Mouse (Mus musculus) layer of hippocampus, postnatal 36 days (tissue): Measurements from ENCODE around the gene Phlpp2. TPM values are rescaled to one million over a fixed set of nuclear protein-coding genes. Genes with fewer than 3 reads are reported as not detected.

Source experiments
- DNase-seq, 2 experiments: peaks; one replicate each; pipeline ENCODE4 v3.0.0; 2022
- total RNA-seq, 2 experiments: library from RNA; stranded (reverse); gene quantifications; 2 replicates each; pipeline ENCODE4 v1.2.3; 2021

Phlpp2 gene
- total RNA-seq, 2 experiments from 2014 or later = 25.0 to 31.4 TPM

- DNase-seq = peak; percentile 20 to 23
Observed at GRCm38 (mm10) chr8:109903909-109904469, 35.6 kb downstream of the Phlpp2 start.

GRCm38 (mm10) chr8:109904928-109905668 lies 36.8 kb downstream of the Phlpp2 start:
- no peak for DNase-seq

GRCm38 (mm10) chr8:109906907-109907306 lies 38.6 kb downstream of the Phlpp2 start:
- DNase-seq = no peak

- DNase-seq = no peak
Observed at GRCm38 (mm10) chr8:109907376-109907775, 39.0 kb downstream of the Phlpp2 start.

GRCm38 (mm10) chr8:109917277-109917676 lies 48.9 kb downstream of the Phlpp2 start:
- DNase-seq = peak; percentile 21 to 24

- DNase-seq = peak in 1 of 2 experiments; percentile 52
Observed at GRCm38 (mm10) chr8:109920406-109921390, 52.4 kb downstream of the Phlpp2 start.

- no peak for DNase-seq
Observed at GRCm38 (mm10) chr8:109941606-109942360, 73.4 kb downstream of the Phlpp2 start.

GRCm38 (mm10) chr8:109945153-109945632 lies 76.9 kb downstream of the Phlpp2 start:
- DNase-seq = no peak

- no peak for DNase-seq
Observed at GRCm38 (mm10) chr8:109945694-109946093, 77.4 kb downstream of the Phlpp2 start.

- DNase-seq = no peak
Observed at GRCm38 (mm10) chr8:109946272-109946671, 77.9 kb downstream of the Phlpp2 start.

- DNase-seq = no peak
Observed at GRCm38 (mm10) chr8:109947447-109948284, 79.3 kb downstream of the Phlpp2 start.

GRCm38 (mm10) chr8:109948285-109948564 lies 79.9 kb downstream of the Phlpp2 start:
- no peak for DNase-seq

GRCm38 (mm10) chr8:109952171-109952570 lies 83.8 kb downstream of the Phlpp2 start:
- peak; percentile 27 to 32 for DNase-seq

GRCm38 (mm10) chr8:109954486-109954948 lies 86.2 kb downstream of the Phlpp2 start:
- DNase-seq = peak in 1 of 2 experiments; percentile 43

GRCm38 (mm10) chr8:109957167-109958028 lies 89.1 kb downstream of the Phlpp2 start:
- no peak for DNase-seq

GRCm38 (mm10) chr8:109958036-109958655 lies 89.8 kb downstream of the Phlpp2 start:
- no peak for DNase-seq

GRCm38 (mm10) chr8:109959112-109959511 lies 90.8 kb downstream of the Phlpp2 start:
- no peak for DNase-seq

- no peak for DNase-seq
Observed at GRCm38 (mm10) chr8:109961693-109962367, 93.5 kb downstream of the Phlpp2 start, which contains the start of gene Marveld3. TSS of gene Marveld3 (minus strand) at chr8:109962203.

GRCm38 (mm10) chr8:109962896-109963295 lies 94.6 kb downstream of the Phlpp2 start:
- DNase-seq = no peak
